Mouse (Mus musculus) thymus, adult 2 months (tissue): ENCODE measurements at regions not wholly inside any gene's neighbourhood (a gene's known extent, or its start where the extent isn't known, plus 50 kb on each side); places are given as distances from the start of the nearest gene placed in this dataset.
"Not testable (repeated sequence)": the region's sequence is repeated elsewhere in the genome, so short reads cannot be mapped to it uniquely, and the experiment has no call there.

ENCODE experiments used
- CTCF ChIP-seq: fragments of 200-500 bp; IDR thresholded peaks from 2 replicates; pipeline ENCODE4 v1.5.1; 2012; ENCODE audit warnings: mild to moderate bottlenecking, control low read depth, low read length, moderate library complexity, borderline replicate concordance; ENCODE audit not compliant: control insufficient read depth, poor library complexity, insufficient read depth; ENCODE audit errors: extremely low read depth
- POLR2A ChIP-seq: fragments of 200-500 bp; IDR thresholded peaks from 2 replicates; pipeline ENCODE4 v1.6.1; 2012; ENCODE audit warnings: mild to moderate bottlenecking, low read length, control low read depth, moderate library complexity; ENCODE audit not compliant: control insufficient read depth, poor library complexity, insufficient read depth; ENCODE audit errors: extremely low read depth

DNA sequence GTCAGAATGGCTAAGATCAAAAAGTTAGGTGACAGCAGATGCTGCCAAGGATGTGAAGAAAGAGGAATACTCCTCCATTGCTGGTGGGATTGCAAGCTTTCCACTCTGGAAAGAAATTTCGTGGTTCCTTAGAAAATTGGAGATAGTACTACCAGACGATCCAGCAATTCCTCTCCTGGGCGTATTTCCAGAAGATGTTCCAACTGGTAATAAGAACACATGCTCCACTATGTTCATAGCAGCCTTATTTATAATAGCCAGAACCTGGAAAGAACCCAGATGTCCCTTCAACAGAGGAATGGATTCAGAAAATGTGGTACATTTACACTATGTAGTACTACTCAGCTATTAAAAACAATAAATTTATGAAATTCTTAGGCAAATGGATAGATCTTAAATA is 324.4 kb upstream of the Ngly1 start:
- not testable (repeated sequence) for TF ChIP-seq CTCF, POLR2A
